Mouse (Mus musculus) ES-E14 (cell line): ENCODE measurements around the gene Cuedc1.

Experiments used
- ZC3H11A ChIP-seq: IDR thresholded peaks from 2 replicates; pipeline ENCODE4 v1.6.1; 2012; ENCODE audit warnings: low read depth, mild to moderate bottlenecking, inconsistent platforms, low read length, borderline replicate concordance
- ZNF384 ChIP-seq: IDR thresholded peaks from 2 replicates; pipeline ENCODE4 v1.6.1; 2012; ENCODE audit warnings: low read depth, low read length, inconsistent platforms

DNA sequence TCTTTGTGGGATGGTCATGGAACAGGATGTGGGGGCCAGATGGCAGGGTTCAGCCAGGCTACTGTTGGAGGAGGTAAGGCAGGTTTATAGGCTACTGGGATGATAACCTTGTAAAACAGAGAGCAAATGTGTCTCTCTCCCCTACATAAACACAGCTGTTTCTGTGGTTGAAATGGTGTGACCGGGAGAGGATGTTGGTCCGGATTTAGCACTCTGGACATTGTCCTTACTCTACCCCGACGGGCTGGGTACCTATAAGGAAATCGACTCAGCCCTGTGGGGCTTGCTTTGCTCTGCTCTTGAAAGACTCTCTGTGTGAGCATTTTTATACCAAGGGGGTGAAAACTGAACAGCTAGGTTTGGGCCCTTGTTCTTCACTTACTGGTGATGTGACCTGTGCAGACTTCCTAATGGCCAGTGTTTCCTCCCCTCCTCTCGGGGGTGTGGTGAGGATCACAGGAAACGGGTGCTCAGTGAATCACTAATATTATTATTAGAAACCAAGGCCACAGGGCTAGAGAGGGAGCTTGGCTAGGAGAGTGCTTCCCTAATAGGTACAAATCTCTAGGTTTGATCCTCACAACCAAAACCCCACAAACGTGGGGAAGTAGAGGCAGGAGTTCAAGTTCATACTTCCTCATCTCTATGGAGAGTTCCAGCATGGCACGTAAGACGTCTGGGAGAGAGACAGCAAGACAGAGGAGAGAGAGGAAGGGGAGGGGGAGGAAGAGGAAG, 19.7 kb downstream of the Cuedc1 start:
- TF ChIP-seq ZC3H11A (no peak), ZNF384 (no peak)
